Mouse (Mus musculus): ENCODE measurements at regions not wholly inside any gene's neighbourhood (a gene's known extent, or its start where the extent isn't known, plus 50 kb on each side); places are given as distances from the start of the nearest gene placed in this dataset.

- intact Hi-C loops (cut with DNase I): loop anchor here (10.0 kb wide), 1 partner anchor 799 kb away; no protein-coding TSS in a partner anchor
These were observed 75.6 kb upstream of the Fbxl17 start for GRCm38 (mm10) chr17:63575316-63576007.

- intact Hi-C loops (cut with DNase I): no loop called here
These were observed 83.1 kb upstream of the Fbxl17 start for GRCm38 (mm10) chr17:63582870-63583269.

GRCm38 (mm10) chr17:63607021-63607751, 107.4 kb upstream of the Fbxl17 start:
- intact Hi-C loops (cut with DNase I): loop anchor here (2.0 kb wide), 1 partner anchor 16 kb away; no protein-coding TSS in a partner anchor

- intact Hi-C loops (cut with DNase I): loop anchor here (2.0 kb wide), 1 partner anchor 16 kb away; no protein-coding TSS in a partner anchor
These were observed 122.9 kb upstream of the Fbxl17 start for GRCm38 (mm10) chr17:63622726-63623125.

GRCm38 (mm10) chr17:63637598-63637997, 137.8 kb upstream of the Fbxl17 start:
- intact Hi-C loops (cut with DNase I): no loop called here

- intact Hi-C loops (cut with DNase I): no loop called here
These were observed 144.6 kb upstream of the Fbxl17 start for GRCm38 (mm10) chr17:63644390-63644789.

- intact Hi-C loops (cut with DNase I): no loop called here
These were observed 157.9 kb upstream of the Fbxl17 start for GRCm38 (mm10) chr17:63657687-63658086.

- intact Hi-C loops (cut with DNase I): no loop called here
These were observed 161.1 kb upstream of the Fbxl17 start for GRCm38 (mm10) chr17:63660841-63661481.

GRCm38 (mm10) chr17:63661584-63661983, 161.8 kb upstream of the Fbxl17 start:
- intact Hi-C loops (cut with DNase I): no loop called here

GRCm38 (mm10) chr17:63662251-63662650, 162.4 kb upstream of the Fbxl17 start:
- intact Hi-C loops (cut with DNase I): no loop called here

- intact Hi-C loops (cut with DNase I): no loop called here
These were observed 177.0 kb upstream of the Fbxl17 start for GRCm38 (mm10) chr17:63676791-63677190.

- intact Hi-C loops (cut with DNase I): no loop called here
These were observed 178.3 kb upstream of the Fbxl17 start for GRCm38 (mm10) chr17:63677996-63678657.

GRCm38 (mm10) chr17:63680479-63680878, 180.7 kb upstream of the Fbxl17 start:
- intact Hi-C loops (cut with DNase I): no loop called here

- intact Hi-C loops (cut with DNase I): no loop called here
These were observed 179.5 kb upstream of the Fer start for GRCm38 (mm10) chr17:63683345-63683744.

GRCm38 (mm10) chr17:63684026-63684425, 178.8 kb upstream of the Fer start:
- intact Hi-C loops (cut with DNase I): no loop called here

GRCm38 (mm10) chr17:63685956-63686355, 176.9 kb upstream of the Fer start:
- intact Hi-C loops (cut with DNase I): no loop called here

- intact Hi-C loops (cut with DNase I): no loop called here
These were observed 176.5 kb upstream of the Fer start for GRCm38 (mm10) chr17:63686361-63686760.

- intact Hi-C loops (cut with DNase I): no loop called here
These were observed 173.6 kb upstream of the Fer start for GRCm38 (mm10) chr17:63689291-63689690.

- intact Hi-C loops (cut with DNase I): no loop called here
These were observed 171.8 kb upstream of the Fer start for GRCm38 (mm10) chr17:63690829-63691689.

GRCm38 (mm10) chr17:63691690-63691968, 171.2 kb upstream of the Fer start:
- intact Hi-C loops (cut with DNase I): no loop called here

- intact Hi-C loops (cut with DNase I): no loop called here
These were observed 169.6 kb upstream of the Fer start for GRCm38 (mm10) chr17:63693274-63693673.

Data from adrenal gland (tissue).